Mouse (Mus musculus) heart, postnatal 25 days (tissue): Measurements from ENCODE around the gene Wipf2. TPM values are rescaled to one million over a fixed set of nuclear protein-coding genes. Genes with fewer than 3 reads are reported as not detected.
A peak's percentile ranks its signal among the peaks of the same experiment; 100 is the strongest.
"Not testable (repeated sequence)": the region's sequence is repeated elsewhere in the genome, so short reads cannot be mapped to it uniquely, and the experiment has no call there.

Source experiments
- DNase-seq: peaks from one replicate; pipeline ENCODE4 v3.0.0; 2022; ENCODE audit warnings: low spot score
- intact Hi-C: fragments of 180-260 bp; cut with DNase I; formaldehyde crosslinking; loops from one replicate; pipeline ENCODE4 v1.15.1; 2025
- total RNA-seq, 2 experiments: library from RNA; stranded (reverse); gene quantifications; 2 replicates each; pipeline ENCODE4 v1.2.3; 2021

Wipf2 gene
- total RNA-seq, result 10 to 100 TPM in 1 of 2 experiments, 1 to 10 TPM in 1; 7.8 to 11.2 TPM

DNA sequence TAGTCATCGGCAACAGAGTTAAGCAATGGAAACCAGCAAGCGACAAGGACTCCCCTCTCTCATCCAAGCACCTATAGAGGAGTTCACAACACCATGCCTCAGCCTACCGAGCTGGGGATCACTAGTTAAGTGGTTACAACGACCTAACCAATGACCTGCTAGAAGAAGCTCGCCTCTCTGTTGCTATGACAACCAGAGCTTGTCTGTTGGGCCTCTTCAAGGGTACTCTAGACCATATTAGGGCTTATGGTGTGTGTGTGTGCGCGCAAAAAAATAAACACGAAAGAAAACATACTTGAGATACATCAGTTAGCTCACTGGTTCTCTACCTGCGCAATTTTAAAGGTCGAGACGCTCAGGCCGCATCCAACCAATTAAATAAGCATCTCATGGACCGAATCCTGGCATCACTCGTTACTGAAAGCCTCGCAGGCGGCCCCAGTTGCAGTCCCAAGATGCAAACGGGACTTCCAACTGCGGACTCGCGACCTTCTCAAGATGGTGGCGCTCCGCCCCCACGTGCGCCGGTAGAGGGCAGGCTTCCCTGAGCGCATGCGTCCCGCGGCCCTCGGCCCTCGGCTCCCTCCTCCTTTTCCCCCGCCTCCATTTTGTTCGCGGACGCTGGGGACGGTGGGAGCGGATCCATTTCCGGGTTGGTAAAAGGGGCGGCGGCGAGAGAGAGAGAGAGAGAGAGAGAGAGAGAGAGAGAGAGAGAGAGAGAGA, at the start of gene Wipf2:
Wipf2 (plus strand) TSS at position 611 of the 723 bp plus-strand sequence.
- intact Hi-C loops, result loop anchor here (5.0 kb wide), 1 partner anchor 109 kb away; no protein-coding TSS in a partner anchor
- DNase-seq, result peak; percentile 92

DNA sequence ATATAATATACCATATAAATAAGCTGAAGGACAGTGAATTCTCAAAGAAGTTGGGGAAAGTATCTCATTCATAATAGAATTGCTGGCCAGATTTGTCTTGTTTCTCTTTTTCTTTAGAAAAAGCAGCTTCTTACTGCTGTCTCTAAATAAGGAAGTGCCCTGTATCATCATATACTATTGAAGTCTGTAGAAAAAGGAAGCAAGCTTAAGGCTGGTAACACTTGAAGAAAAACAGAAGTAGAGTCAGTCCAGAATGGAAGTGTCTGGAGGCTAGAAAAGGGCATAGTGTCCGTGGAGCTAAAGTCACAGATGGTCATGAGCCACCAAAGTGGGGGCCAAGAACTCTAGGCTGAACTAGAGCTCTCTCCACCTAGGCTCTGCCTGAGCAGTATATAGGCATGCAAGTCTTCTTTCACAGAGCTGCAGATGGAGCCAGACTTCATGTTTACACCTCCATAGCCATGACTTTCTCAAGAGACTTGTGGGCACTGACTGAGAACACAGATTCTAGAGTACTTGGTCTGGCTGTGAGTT, 46.7 kb upstream of the Wipf2 start:
- intact Hi-C loops, result no loop called here
- no peak for DNase-seq

DNA sequence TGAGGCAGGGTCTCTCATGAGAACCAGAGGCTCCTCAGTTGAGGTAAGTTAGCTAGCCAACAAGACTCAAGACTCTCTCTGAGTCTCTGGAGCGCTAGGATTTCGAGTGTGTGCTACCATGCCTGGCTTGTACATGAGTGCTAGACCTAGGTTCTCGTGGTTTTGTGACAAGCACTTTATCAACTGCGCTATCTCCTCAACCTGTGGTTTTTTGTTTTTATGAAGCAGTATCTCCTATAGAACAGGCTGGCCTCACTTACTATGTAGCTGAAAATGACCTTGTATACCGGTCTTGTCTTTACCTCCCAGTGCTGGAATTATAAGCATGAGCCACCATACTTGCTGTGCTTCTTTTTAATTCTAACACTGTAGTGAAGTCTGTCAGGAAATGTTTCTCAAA, 42.5 kb upstream of the Wipf2 start:
- intact Hi-C loops, result no loop called here
- DNase-seq, result no peak

DNA sequence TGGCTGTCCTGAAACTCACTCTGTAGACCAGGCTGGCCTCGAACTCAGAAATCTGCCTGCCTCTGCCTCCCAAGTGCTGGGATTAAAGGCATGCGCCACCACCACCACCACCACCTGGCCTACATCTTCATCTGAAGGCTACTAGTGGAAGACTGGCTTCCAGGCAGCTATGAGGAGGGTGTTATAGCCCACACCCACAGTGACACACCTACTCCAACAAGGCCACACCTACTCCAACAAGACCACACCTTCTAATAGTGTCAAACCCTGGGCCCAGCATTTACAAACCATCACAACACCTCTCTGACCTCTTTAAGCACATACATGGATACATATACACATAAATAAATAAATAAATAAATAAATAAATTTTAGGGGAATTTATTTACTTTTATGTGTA, 37.4 kb upstream of the Wipf2 start:
- intact Hi-C loops, DNase-seq: not testable (repeated sequence)

DNA sequence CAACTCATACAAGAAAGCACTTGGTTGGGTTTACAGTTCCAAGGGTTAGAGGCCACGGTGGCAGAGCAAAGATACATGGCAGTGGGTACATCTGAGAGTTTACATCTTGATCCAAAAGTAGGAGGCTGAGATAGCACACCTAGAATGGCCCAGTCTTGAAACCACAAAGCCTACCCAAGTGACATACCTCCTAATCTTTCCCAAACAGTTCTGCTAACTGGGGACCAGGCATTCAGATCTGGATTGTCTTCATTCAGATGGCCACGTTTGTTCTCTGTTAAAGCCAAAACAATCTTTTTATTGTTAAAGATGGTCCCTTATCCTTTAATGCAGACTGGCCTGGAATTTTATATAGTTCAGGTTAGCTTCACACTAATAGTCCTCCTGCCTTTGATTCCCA, 35.6 kb upstream of the Wipf2 start:
- intact Hi-C loops, result loop anchor here (2.0 kb wide), 2 partner anchors 39 to 129 kb away; no protein-coding TSS in a partner anchor
- no peak for DNase-seq

DNA sequence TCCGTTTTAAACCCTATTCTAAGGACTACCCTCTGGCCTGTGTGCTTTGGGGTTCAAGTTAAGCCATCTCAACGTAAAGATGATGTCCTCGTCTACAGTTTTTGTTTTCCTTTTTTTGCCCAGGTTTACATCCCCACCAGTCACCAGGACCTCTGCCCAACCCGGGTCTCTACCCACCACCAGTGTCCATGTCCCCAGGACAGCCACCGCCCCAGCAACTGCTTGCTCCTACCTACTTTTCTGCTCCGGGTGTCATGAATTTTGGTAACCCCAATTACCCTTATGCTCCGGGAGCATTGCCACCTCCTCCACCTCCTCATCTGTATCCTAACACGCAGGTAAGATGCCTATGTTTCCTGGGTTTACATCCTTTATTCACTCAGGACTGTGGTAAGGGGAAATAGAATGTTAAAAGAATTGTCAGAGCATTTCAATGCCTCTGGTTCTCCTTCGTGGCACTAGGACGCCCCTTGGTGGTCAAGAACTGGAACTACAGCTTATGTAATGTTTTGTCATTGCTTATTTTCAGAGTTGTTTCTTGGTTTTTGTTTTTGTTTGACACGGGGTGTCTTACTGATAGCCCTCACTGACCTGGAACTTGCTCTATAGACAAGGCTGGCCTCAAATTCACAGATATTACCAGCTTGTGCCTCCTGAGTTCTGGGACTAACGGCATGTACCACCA, 34.2 kb upstream of the Wipf2 start:
- intact Hi-C loops, result loop anchor here (2.0 kb wide), 2 partner anchors 40 to 130 kb away; no protein-coding TSS in a partner anchor
- DNase-seq, result no peak

DNA sequence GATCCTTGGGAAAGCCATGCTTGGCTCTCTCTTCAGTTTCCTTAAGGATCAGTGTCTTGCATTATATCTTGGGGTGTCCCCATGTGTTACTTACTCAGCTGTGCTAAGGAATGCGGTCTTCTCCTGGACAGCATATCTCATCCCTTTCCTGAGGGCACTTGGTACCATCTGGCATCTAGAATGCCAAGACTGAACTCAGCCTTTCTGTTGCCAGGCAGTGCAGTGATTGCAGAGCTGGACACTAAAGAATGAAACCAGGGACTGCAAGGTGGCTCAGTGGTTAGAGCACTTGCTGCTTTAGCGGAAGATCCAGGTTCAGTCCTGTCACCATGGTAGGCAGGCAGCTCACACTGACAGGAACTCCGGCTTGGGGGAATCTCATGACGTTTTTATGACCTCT, 33.6 kb upstream of the Wipf2 start:
- intact Hi-C loops, result loop anchor here (2.0 kb wide), 2 partner anchors 41 to 131 kb away; no protein-coding TSS in a partner anchor
- DNase-seq, result no peak

DNA sequence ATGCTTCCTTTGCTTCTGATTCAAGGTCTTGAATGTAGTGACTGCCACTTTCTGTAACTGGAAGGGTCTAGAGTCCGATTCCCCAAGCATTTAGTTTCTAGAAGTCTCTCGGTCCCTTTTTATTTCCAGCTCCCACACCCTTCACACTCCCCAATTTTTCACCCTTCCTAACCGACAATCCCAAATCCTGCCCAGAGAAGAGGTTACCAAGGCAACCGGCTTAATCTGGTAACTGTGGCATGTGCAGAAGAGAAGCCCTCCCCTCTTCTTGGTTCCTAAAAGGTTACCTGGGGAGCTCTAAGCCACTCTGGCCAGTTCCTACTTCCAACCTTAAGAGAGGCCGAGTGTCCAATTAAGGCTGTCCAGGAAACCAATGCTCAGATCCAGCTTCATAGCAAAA, 28.1 kb upstream of the Wipf2 start:
- intact Hi-C loops, result no loop called here
- DNase-seq, result no peak

DNA sequence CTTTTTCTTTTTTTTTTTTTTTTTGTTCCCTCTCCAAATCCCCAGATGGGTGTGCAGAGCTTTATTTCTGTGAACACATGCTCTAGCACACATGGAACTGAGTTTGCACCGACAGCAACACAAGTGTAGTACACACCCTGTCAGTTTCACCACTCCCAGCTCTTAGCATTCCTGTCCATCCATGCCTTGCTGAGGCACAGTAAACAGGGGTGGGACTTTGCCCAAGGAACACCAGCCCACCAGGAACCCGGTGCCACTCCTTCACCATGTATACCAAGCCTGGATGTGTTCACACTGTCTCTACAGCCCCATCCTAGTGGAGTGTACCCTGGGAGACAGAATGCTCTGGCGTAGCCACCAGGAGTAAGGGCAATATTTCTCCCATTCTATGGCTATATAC, 27.7 kb upstream of the Wipf2 start:
- DNase-seq, result no peak
- intact Hi-C loops, result no loop called here

DNA sequence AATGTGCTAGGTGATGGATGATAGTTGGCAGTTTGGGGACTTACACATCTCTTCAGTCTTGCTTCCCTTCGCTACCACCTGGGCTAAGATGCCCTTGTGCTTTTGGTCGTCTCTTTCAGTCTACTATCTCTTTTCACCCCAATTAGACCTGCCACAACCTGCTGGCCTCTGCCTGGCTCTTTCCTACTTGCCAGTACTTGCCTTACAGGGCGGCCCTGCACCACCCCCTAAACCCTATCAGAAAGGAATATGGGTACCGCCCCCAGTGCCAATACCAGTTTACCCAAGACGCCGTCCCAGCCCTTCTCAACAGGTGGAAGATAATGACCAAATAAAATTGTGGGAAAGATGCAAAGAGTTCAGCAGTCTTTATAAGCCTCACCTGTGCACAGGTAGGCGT, 27.3 kb upstream of the Wipf2 start:
- intact Hi-C loops, result no loop called here
- no peak for DNase-seq

- intact Hi-C loops, result no loop called here
- peak; percentile 53 for DNase-seq
These were observed 26.7 kb upstream of the Wipf2 start, which contains the start of gene Rapgefl1 for GRCm38 (mm10) chr11:98836651-98837141. Rapgefl1 (plus strand) TSS chr11:98836785.

GRCm38 (mm10) chr11:98837231-98837704, 26.2 kb upstream of the Wipf2 start:
- intact Hi-C loops, result no loop called here

GRCm38 (mm10) chr11:98837917-98838316, 25.5 kb upstream of the Wipf2 start:
- intact Hi-C loops, result no loop called here
- DNase-seq, result no peak

More at GRCm38 (mm10) chr11:98837231-98837704, 26.2 kb upstream of the Wipf2 start:
- no peak for DNase-seq

- intact Hi-C loops, result no loop called here
- DNase-seq, result no peak
These were observed 24.9 kb upstream of the Wipf2 start for GRCm38 (mm10) chr11:98838512-98838911.

- intact Hi-C loops, result no loop called here
- DNase-seq, result no peak
These were observed 24.0 kb upstream of the Wipf2 start for GRCm38 (mm10) chr11:98839402-98839801.

GRCm38 (mm10) chr11:98839897-98840296, 23.5 kb upstream of the Wipf2 start:
- intact Hi-C loops, result no loop called here

DNA sequence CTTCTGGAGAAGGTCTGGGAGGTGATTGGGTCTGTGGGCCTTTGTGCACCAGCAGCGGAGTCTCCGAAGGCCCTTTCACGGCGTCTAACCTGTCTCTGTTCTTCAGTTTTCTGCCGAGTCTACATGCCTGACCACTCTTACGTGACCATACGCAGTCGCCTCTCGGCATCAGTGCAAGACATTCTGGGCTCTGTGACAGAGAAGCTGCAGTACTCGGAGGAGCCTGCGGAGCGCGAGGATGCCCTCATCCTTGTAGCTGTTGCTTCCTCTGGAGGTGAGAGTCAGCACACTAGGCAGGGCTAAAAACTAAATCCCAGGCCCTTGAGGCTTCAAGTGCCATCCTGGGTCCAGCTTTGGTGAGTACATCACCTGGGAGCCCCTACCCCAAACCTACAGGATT, 17.4 kb upstream of the Wipf2 start:
- intact Hi-C loops, result no loop called here
- DNase-seq, result no peak

More at GRCm38 (mm10) chr11:98839897-98840296, 23.5 kb upstream of the Wipf2 start:
- DNase-seq, result no peak

GRCm38 (mm10) chr11:98846865-98847604, 16.4 kb upstream of the Wipf2 start:
- intact Hi-C loops, result no loop called here
- DNase-seq, result no peak

DNA sequence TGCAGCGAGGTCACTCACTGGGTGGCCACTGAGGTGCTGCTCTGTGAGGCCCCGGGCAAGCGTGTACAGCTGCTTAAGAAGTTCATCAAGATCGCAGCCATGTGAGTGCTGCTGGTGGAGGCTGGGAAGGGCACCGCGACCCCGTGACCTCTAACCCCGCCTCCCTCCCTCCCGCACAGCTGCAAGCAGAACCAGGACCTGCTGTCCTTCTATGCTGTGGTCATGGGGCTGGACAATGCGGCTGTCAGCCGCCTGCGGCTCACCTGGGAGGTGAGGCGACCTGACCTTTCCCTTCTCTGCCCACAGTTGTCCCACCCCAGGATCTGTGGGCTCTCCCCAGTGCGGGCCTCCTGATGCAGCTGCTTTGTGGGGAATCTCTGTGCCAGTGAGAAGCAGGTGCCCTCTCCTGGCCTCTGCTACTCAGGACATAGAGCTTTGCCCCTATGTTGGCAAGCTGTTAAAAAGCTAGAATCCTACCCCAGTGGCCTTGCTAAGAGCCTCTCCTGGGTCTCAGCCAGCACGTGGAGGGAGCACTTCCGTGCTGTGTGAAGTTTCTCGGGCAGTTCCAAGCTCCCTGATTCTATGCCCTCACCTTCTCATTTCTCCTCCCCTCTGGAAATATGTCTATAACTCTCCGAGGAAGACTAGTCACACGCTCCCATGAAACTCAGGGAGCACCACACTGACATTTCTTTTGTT, 14.1 kb upstream of the Wipf2 start:
- intact Hi-C loops, result no loop called here
- DNase-seq, result no peak
